Mouse (Mus musculus): Measurements from ENCODE around the gene Klk1b21.
"Not testable (repeated sequence)": the region's sequence is repeated elsewhere in the genome, so short reads cannot be mapped to it uniquely, and the experiment has no call there.

Gene Klk1b21

DNA sequence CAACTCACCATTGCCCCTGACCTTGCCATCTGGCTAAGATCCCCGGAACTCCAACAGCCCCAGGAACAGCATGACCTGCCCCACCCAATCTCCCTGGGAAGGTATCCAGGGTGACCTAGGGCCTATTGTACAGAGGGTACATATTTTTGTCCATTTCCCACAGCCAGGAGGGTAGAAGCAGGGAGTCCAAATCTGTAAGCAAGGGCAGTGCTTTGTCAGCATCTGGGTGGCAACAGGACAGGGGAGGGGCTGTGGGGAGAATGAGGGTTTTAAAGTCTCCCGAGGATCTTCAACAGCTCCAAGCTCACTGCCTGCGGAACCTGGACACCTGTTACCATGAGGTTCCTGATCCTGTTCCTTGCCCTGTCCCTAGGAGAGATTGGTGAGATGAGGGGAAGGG lies at the start of gene Klk1b21:
Klk1b21 (plus strand) TSS at position 301 of the 400 bp plus-strand sequence.
- not testable (repeated sequence) for DNase-seq

DNA sequence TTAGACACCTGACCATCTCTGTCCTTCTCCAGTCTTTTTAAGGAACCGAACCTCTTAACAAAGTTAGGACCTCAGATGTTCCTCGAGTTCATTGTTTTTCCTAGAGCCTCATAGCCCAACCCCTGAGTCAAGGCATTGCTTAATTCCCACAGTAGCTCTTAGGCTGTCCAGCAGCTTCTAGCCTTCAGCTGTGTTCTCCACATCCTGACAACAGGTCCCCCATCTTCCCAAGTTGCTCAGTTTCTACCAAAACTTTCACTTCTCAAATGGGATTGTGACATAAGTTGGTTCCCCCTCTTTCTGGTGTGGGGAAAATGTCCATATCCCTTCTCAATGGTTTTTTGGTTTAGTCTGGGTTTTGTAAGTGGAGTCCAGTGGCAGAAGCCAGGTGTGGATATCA lies 30.0 kb upstream of the Klk1b21 start:
- DNase-seq, result no peak

DNA sequence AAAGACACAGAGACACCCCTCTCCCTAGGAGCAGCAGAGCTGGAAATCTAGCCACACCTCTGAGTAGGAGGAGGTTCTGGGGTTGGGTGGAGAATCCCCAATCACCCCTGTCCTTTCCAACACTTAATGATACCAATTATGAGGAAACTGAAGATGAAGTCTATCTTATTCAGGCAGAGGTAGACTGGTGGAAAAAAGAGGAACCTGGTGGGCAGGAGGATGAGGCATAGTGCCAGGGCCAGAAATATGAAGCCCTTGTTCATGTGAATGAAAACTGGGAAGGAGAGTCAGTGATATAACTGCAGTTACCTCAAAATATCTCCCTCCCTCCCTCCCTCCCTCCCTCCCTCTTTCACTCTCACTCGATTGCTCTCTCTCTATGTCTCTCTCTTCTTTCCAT lies 24.4 kb upstream of the Klk1b21 start:
- DNase-seq, result no peak

DNA sequence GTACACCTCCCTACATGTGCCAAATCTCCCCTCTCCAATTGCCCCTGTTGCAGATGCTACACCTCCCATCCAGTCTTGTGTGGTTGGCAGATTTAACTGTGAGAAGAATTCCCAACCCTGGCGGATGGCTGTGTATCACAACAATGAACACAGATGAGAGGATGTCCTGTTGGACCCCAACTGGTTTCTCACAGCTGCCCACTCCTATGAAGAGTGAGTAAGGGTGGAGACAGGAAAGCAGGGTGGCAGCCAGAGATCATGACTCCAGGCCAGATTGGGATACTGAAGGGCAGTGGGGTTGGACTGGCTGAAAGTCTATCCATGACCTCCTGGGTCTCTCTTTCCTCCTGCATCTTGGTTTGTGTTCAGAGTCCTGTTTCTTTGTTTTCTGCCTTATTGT lies 6.0 kb upstream of the Klk1b21 start:
- DNase-seq, result no peak

DNA sequence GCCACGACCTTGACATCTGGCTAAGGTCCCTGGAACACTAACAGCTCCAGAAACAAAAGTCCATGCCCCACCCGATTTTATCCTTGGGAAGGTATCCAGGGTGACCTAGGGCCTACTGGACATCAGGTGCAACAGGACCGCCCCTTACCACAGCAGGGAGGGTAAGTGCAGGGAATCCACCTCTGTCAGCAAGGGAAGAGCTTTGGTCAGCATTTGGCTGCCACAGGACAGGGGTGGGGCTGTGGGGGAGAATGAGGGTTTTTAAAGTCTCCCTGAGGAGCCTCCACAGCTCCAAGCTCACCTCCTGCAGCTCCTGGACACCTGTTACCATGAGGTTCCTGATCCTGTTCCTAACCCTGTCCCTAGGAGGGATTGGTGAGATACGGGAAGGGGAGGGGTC lies 10.2 kb downstream of the Klk1b21 start, which contains the start of gene Klk1b22:
Klk1b22 (plus strand) TSS at position 301 of the 400 bp plus-strand sequence.
- no peak for DNase-seq

DNA sequence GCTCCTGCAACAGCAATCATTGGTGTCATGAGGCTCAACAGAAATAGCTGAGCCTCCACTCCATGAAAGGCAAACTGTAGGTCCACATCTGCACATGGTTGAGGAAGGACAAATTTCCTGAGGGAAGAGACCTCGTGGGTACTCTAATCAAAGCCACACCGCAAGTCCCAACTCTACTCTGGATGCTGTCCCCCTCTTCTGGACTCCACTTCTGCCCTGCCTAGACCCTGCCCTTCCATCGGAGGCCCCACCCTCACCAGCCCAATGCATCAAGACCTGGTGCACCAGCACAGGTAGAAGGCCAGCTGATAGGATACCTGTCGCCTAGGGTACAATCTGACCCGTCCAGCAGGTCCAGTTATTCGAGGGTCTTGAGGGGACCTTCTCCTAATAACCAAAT lies 21.3 kb downstream of the Klk1b21 start:
- no peak for DNase-seq

DNA sequence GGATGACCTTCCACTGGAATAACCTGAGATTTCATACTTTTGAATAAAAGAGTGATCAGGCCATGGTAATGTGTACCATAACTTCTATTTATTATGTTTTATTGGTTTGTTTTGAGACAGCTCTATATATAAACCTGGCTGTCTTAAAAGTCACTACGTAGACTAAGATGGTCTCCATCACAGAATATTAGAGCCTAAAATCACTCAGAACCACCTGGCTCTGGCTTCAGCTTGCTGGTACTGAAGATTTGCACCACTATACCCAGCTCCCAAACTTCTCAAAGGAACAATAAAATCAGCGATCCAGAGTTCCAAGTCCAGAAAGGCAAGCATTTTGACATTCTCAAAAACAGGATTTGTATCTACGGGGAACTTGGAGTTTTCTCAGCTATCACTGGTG lies 34.3 kb downstream of the Klk1b21 start, which contains the start of gene Klk1b16:
Klk1b16 (plus strand) TSS at position 301 of the 400 bp plus-strand sequence.
- no peak for DNase-seq

Data from cerebellum, postnatal 25 days (tissue).